Mouse (Mus musculus): ENCODE data around the gene Herc2.

DNA sequence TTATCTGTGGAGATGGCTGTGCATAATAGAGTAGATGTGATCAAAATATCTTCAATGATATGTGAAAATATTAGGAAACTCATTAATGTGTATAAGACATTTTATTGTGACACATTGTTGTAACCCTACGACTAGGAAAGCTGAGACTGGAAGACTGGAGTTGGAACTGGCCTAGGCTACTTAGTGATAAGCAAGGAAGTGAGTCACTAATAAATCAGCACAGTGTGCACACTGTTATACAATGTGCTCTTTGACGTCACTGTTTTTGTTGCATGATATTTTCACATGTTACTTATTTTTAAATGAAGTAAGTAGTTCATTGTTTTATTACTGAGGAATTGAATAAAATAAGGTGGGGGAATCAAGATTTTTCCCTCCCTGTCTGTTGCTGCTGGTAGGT, 16.1 kb downstream of the Herc2 start:
- TF ChIP-seq CTCF (IDR thresholded peaks at IDR 0.05) (no peak), POLR2A (IDR thresholded peaks at IDR 0.05; ENCODE audit: insufficient read depth, low read depth, low read length) (no peak), EP300 (IDR thresholded peaks at IDR 0.05; ENCODE audit: insufficient read depth, low read depth, low read length) (no peak)

All from heart, adult 2 months (tissue).